Mouse (Mus musculus) liver, embryonic 14.5 days (tissue): Measurements from ENCODE around the gene 2310011J03Rik.

Experiments used
- CTCF ChIP-seq: IDR thresholded peaks from 2 replicates; pipeline ENCODE4 v1.5.1; 2016; ENCODE audit warnings: antibody characterized with exemption, low read depth, control low read depth
- EP300 ChIP-seq: IDR thresholded peaks from 2 replicates; pipeline ENCODE4 v1.6.1; 2016; ENCODE audit warnings: antibody characterized with exemption, low read depth

DNA sequence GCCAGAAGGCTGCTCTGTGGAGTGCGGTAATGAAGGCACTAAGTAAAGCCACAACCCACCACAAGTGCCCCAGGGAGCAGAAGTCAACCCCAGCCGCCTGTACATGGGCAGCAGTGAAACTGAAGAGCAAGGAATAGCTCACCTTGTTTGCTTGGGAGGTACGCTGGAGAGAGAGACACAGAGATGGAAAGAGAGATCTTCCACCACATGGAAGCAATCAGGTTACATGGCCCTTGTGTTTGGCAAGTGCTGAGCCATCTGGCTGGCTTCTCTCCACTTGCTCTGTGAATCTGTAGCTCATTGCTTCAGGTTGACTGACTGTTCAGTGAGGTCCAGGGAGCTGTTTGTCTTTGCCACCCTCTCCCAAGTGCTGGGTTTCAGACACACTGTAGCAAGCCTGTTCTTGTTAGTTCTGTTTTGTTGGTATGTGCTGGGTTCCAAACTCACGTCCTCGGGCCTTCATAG is 12.2 kb upstream of the 2310011J03Rik start:
- TF ChIP-seq CTCF, result no peak
- no peak for TF ChIP-seq EP300
